Mouse (Mus musculus): ENCODE data around the gene Ofcc1. TPM values are rescaled to one million over a fixed set of nuclear protein-coding genes. Genes with fewer than 3 reads are reported as not detected.
A peak's percentile ranks its signal among the peaks of the same experiment; 100 is the strongest.

The Ofcc1 gene
- total RNA-seq, 4 experiments from 2014 or later = 0.43 TPM; not detected in 3

- DNase-seq (ENCODE audit: low spot score) = no peak
These were observed 117.4 kb downstream of the Ofcc1 start for GRCm38 (mm10) chr13:40243821-40244220.

- no peak for DNase-seq (ENCODE audit: low spot score)
These were observed 124.9 kb downstream of the Ofcc1 start for GRCm38 (mm10) chr13:40236356-40236755.

GRCm38 (mm10) chr13:40208314-40208713 is 152.9 kb downstream of the Ofcc1 start:
- DNase-seq (ENCODE audit: low spot score) = no peak

- no peak for DNase-seq (ENCODE audit: low spot score)
These were observed 179.5 kb downstream of the Ofcc1 start for GRCm38 (mm10) chr13:40181786-40182185.

- DNase-seq (ENCODE audit: low spot score) = no peak
These were observed 189.5 kb downstream of the Ofcc1 start for GRCm38 (mm10) chr13:40171775-40172174.

GRCm38 (mm10) chr13:40167871-40168270 is 193.4 kb downstream of the Ofcc1 start:
- no peak for DNase-seq (ENCODE audit: low spot score)

GRCm38 (mm10) chr13:40155466-40155865 is 205.8 kb downstream of the Ofcc1 start:
- DNase-seq (ENCODE audit: low spot score) = no peak

GRCm38 (mm10) chr13:40139906-40140305 is 221.3 kb downstream of the Ofcc1 start:
- DNase-seq (ENCODE audit: low spot score) = no peak

GRCm38 (mm10) chr13:40136096-40136495 is 225.2 kb downstream of the Ofcc1 start:
- no peak for DNase-seq (ENCODE audit: low spot score)

- no peak for DNase-seq (ENCODE audit: low spot score)
These were observed 225.6 kb downstream of the Ofcc1 start for GRCm38 (mm10) chr13:40135670-40136069.

GRCm38 (mm10) chr13:40123868-40124267 is 237.4 kb downstream of the Ofcc1 start:
- no peak for DNase-seq (ENCODE audit: low spot score)

- no peak for DNase-seq (ENCODE audit: low spot score)
These were observed 248.9 kb downstream of the Ofcc1 start for GRCm38 (mm10) chr13:40112336-40112735.

GRCm38 (mm10) chr13:40076236-40076635 is 285.0 kb downstream of the Ofcc1 start:
- DNase-seq (ENCODE audit: low spot score) = no peak

- DNase-seq (ENCODE audit: low spot score) = no peak
These were observed 286.3 kb downstream of the Ofcc1 start for GRCm38 (mm10) chr13:40074850-40075416.

GRCm38 (mm10) chr13:40070004-40070403 is 291.2 kb downstream of the Ofcc1 start:
- DNase-seq (ENCODE audit: low spot score) = no peak

GRCm38 (mm10) chr13:40061281-40061680 is 300.0 kb downstream of the Ofcc1 start:
- DNase-seq (ENCODE audit: low spot score) = peak; percentile 1

GRCm38 (mm10) chr13:40037881-40038280 is 323.4 kb downstream of the Ofcc1 start:
- no peak for DNase-seq (ENCODE audit: low spot score)

GRCm38 (mm10) chr13:40036981-40037765 is 324.1 kb downstream of the Ofcc1 start:
- DNase-seq (ENCODE audit: low spot score) = no peak

GRCm38 (mm10) chr13:40029426-40029825 is 331.8 kb downstream of the Ofcc1 start:
- no peak for DNase-seq (ENCODE audit: low spot score)

GRCm38 (mm10) chr13:40028827-40029226 is 332.4 kb downstream of the Ofcc1 start:
- DNase-seq (ENCODE audit: low spot score) = no peak

GRCm38 (mm10) chr13:40025816-40026215 is 335.4 kb downstream of the Ofcc1 start:
- DNase-seq (ENCODE audit: low spot score) = no peak

GRCm38 (mm10) chr13:40023201-40023777 is 338.0 kb downstream of the Ofcc1 start:
- DNase-seq (ENCODE audit: low spot score) = no peak

- no peak for DNase-seq (ENCODE audit: low spot score)
These were observed 338.6 kb downstream of the Ofcc1 start for GRCm38 (mm10) chr13:40022609-40023008.
